Mouse (Mus musculus) megakaryocyte, adult 5-6 weeks (primary cell): ENCODE data around the gene Mogs. TPM values are rescaled to one million over a fixed set of nuclear protein-coding genes. Genes with fewer than 3 reads are reported as not detected.
"Not testable (repeated sequence)": the region's sequence is repeated elsewhere in the genome, so short reads cannot be mapped to it uniquely, and the experiment has no call there.

ENCODE experiments used
- ATAC-seq: 2 replicates; pipeline ENCODE4 v1.8.0; 2016; ENCODE audit warnings: mild to moderate bottlenecking, inconsistent platforms; ENCODE audit not compliant: poor library complexity, severe bottlenecking
- total RNA-seq, 2 experiments: library from RNA; stranded (forward) in 1 of 2; stranded (reverse) in 1 of 2; fragments of 153-499, 151-499 nt in 1 of 2; fragments of 221-1000, 200-1000 nt in 1 of 2; gene quantifications; 2 replicates each; pipeline versions ENCODE4 v1.2.3 to v1.2.4; 2015 to 2017

The Mogs gene
- total RNA-seq, 2 experiments from 2014 or later, result 21.6 to 33.4 TPM

GRCm38 (mm10) chr6:83142886-83143285 is 27.6 kb downstream of the Mogs start:
- no peak for ATAC-seq

GRCm38 (mm10) chr6:83145209-83145608 is 29.9 kb downstream of the Mogs start:
- no peak for ATAC-seq

- no peak for ATAC-seq
These were observed 30.5 kb downstream of the Mogs start for GRCm38 (mm10) chr6:83145805-83146204.

GRCm38 (mm10) chr6:83147280-83147679 is 32.0 kb downstream of the Mogs start:
- ATAC-seq, result no peak

- ATAC-seq, result no peak
These were observed 36.4 kb downstream of the Mogs start for GRCm38 (mm10) chr6:83151721-83152120.

- no peak for ATAC-seq
These were observed 37.7 kb downstream of the Mogs start for GRCm38 (mm10) chr6:83153038-83153437.

GRCm38 (mm10) chr6:83153485-83153884 is 38.2 kb downstream of the Mogs start:
- no peak for ATAC-seq

- ATAC-seq, result no peak
These were observed 40.4 kb downstream of the Mogs start for GRCm38 (mm10) chr6:83155552-83156238.

GRCm38 (mm10) chr6:83156259-83156684 is 41.0 kb downstream of the Mogs start, which contains the start of the genes Wdr54 and 1700003E16Rik:
Wdr54 (minus strand) TSS chr6:83156397.
1700003E16Rik (plus strand) TSS chr6:83156404.
- peak; percentile 90 for ATAC-seq

GRCm38 (mm10) chr6:83159456-83159855 is 44.2 kb downstream of the Mogs start:
- not testable (repeated sequence) for ATAC-seq

- ATAC-seq, result no peak
These were observed 46.1 kb downstream of the Mogs start for GRCm38 (mm10) chr6:83161442-83161841.

GRCm38 (mm10) chr6:83161921-83162641 is 46.8 kb downstream of the Mogs start:
- no peak for ATAC-seq

GRCm38 (mm10) chr6:83162701-83163100 is 47.4 kb downstream of the Mogs start:
- ATAC-seq, result peak; percentile 39

GRCm38 (mm10) chr6:83165026-83165606 is 49.8 kb downstream of the Mogs start:
- peak; percentile 31 for ATAC-seq

- ATAC-seq, result peak; percentile 89
These were observed 50.4 kb downstream of the Mogs start, which contains the start of gene Dctn1 for GRCm38 (mm10) chr6:83165607-83166242. Dctn1 (plus strand) TSS chr6:83165920.

- ATAC-seq, result 0 out of 2 replicates have a peak, but pooled peaks have one; percentile 22
These were observed 50.9 kb downstream of the Mogs start for GRCm38 (mm10) chr6:83166243-83166630.

Other genes starting within 250 kb of the Mogs start
- gene Sema4f, start 175.7 kb upstream of the Mogs start, total RNA-seq (2015), result 1.4 and 2.5 TPM in 2 replicates
- 0.29 and 1.6 TPM in 2 replicates for gene Sema4f, start 175.7 kb upstream of the Mogs start, total RNA-seq (2017)
- 0.98 and 1.1 TPM in 2 replicates for gene M1ap, start 168.6 kb upstream of the Mogs start, total RNA-seq (2015)
- 1.5 and 3.5 TPM in 2 replicates for gene M1ap, start 168.6 kb upstream of the Mogs start, total RNA-seq (2017)
- gene Dok1, start 82.0 kb upstream of the Mogs start, total RNA-seq (2015), result 10.2 and 12.3 TPM in 2 replicates
- gene Dok1, start 82.0 kb upstream of the Mogs start, total RNA-seq (2017), result 23.5 and 26.8 TPM in 2 replicates
- 0.30 and 0.65 TPM in 2 replicates for gene Loxl3, start 81.3 kb upstream of the Mogs start, total RNA-seq (2015)
- 0.44 and 1.4 TPM in 2 replicates for gene Loxl3, start 81.3 kb upstream of the Mogs start, total RNA-seq (2017)
- 156 and 191 TPM in 2 replicates for gene Aup1, start 61.0 kb upstream of the Mogs start, total RNA-seq (2015)
- 143 and 168 TPM in 2 replicates for gene Aup1, start 61.0 kb upstream of the Mogs start, total RNA-seq (2017)
- gene Htra2, start 60.2 kb upstream of the Mogs start, total RNA-seq (2015), result 53.9 and 55.6 TPM in 2 replicates
- gene Htra2, start 60.2 kb upstream of the Mogs start, total RNA-seq (2017), result 34.1 and 41.4 TPM in 2 replicates
- 2.2 and 2.3 TPM in 2 replicates for gene Dqx1, start 57.7 kb upstream of the Mogs start, total RNA-seq (2015)
- 0.62 and 1.2 TPM in 2 replicates for gene Dqx1, start 57.7 kb upstream of the Mogs start, total RNA-seq (2017)
- gene Tlx2, start 45.2 kb upstream of the Mogs start, total RNA-seq (2015), result not detected in 2 replicates
- not detected in 2 replicates for gene Tlx2, start 45.2 kb upstream of the Mogs start, total RNA-seq (2017)
- 28.9 and 37.5 TPM in 2 replicates for gene Pcgf1, start 37.6 kb upstream of the Mogs start, total RNA-seq (2015)
- 10.5 and 16.6 TPM in 2 replicates for gene Pcgf1, start 37.6 kb upstream of the Mogs start, total RNA-seq (2017)
- not detected in 2 replicates for gene Lbx2, start 29.1 kb upstream of the Mogs start, total RNA-seq (2015)
- not detected in 2 replicates for gene Lbx2, start 29.1 kb upstream of the Mogs start, total RNA-seq (2017)
- gene Ccdc142, start 13.9 kb upstream of the Mogs start, total RNA-seq (2015), result 2.2 and 3.9 TPM in 2 replicates
- 0.22 and 3.2 TPM in 2 replicates for gene Ccdc142, start 13.9 kb upstream of the Mogs start, total RNA-seq (2017)
- gene Gm42688, start 13.9 kb upstream of the Mogs start, total RNA-seq (2015), result 0.87 and 1.3 TPM in 2 replicates
- gene Gm42688, start 13.9 kb upstream of the Mogs start, total RNA-seq (2017), result 2.9 and 3.0 TPM in 2 replicates
- gene Mrpl53, start 6.5 kb upstream of the Mogs start, total RNA-seq (2015), result 44.5 and 45.8 TPM in 2 replicates
- 20.8 and 27.7 TPM in 2 replicates for gene Mrpl53, start 6.5 kb upstream of the Mogs start, total RNA-seq (2017)
- gene Wbp1, start 6.1 kb downstream of the Mogs start, total RNA-seq (2015), result 33.5 and 34.8 TPM in 2 replicates
- gene Wbp1, start 6.1 kb downstream of the Mogs start, total RNA-seq (2017), result 74.0 and 89.9 TPM in 2 replicates
- 18.8 and 19.6 TPM in 2 replicates for gene Ino80b, start 9.9 kb downstream of the Mogs start, total RNA-seq (2015)
- 26.0 and 36.2 TPM in 2 replicates for gene Ino80b, start 9.9 kb downstream of the Mogs start, total RNA-seq (2017)
- gene Rtkn, start 20.0 kb downstream of the Mogs start, total RNA-seq (2015), result 0.52 and 0.67 TPM in 2 replicates
- 0.29 and 1.2 TPM in 2 replicates for gene Rtkn, start 20.0 kb downstream of the Mogs start, total RNA-seq (2017)
- not detected in 2 replicates for gene Wdr54, start 40.9 kb downstream of the Mogs start, total RNA-seq (2015)
- gene Wdr54, start 40.9 kb downstream of the Mogs start, total RNA-seq (2017), result 0.88 TPM in 1 of 2 replicates, not detected in the other
- gene 1700003E16Rik, start 40.9 kb downstream of the Mogs start, total RNA-seq (2015), result not detected in 2 replicates
- gene 1700003E16Rik, start 40.9 kb downstream of the Mogs start, total RNA-seq (2017), result not detected in 2 replicates
- gene Dctn1, start 50.4 kb downstream of the Mogs start, total RNA-seq (2015), result 30.6 and 38.8 TPM in 2 replicates
- gene Dctn1, start 50.4 kb downstream of the Mogs start, total RNA-seq (2017), result 41.0 and 61.7 TPM in 2 replicates
- 0.02 TPM in 1 of 2 replicates, not detected in the other for gene Slc4a5, start 104.3 kb downstream of the Mogs start, total RNA-seq (2015)
- gene Slc4a5, start 104.3 kb downstream of the Mogs start, total RNA-seq (2017), result not detected in 2 replicates
- 33.8 and 35.7 TPM in 2 replicates for gene Mthfd2, start 210.4 kb downstream of the Mogs start, total RNA-seq (2015)
- gene Mthfd2, start 210.4 kb downstream of the Mogs start, total RNA-seq (2017), result 37.8 and 39.7 TPM in 2 replicates
- gene Mob1a, start 210.5 kb downstream of the Mogs start, total RNA-seq (2015), result 163 and 172 TPM in 2 replicates
- gene Mob1a, start 210.5 kb downstream of the Mogs start, total RNA-seq (2017), result 250 and 263 TPM in 2 replicates
- gene Bola3, start 233.7 kb downstream of the Mogs start, total RNA-seq (2015), result 33.8 and 35.8 TPM in 2 replicates
- gene Bola3, start 233.7 kb downstream of the Mogs start, total RNA-seq (2017), result 22.6 and 23.5 TPM in 2 replicates